Mouse (Mus musculus): Measurements from ENCODE around the gene Mrps18a.

Gene Mrps18a

GRCm38 (mm10) chr17:46101906-46102305 lies 8.9 kb upstream of the Mrps18a start:
- DNase-seq (ENCODE audit: low spot score in 2 of 2): no peak

GRCm38 (mm10) chr17:46102608-46103159 lies 8.1 kb upstream of the Mrps18a start:
- no peak for DNase-seq (ENCODE audit: low spot score in 2 of 2)

- peak; percentile 43 to 46 for DNase-seq (ENCODE audit: low spot score in 2 of 2)
These were observed 6.3 kb upstream of the Mrps18a start for GRCm38 (mm10) chr17:46104487-46104886.

- DNase-seq (ENCODE audit: low spot score in 2 of 2): no peak
These were observed 2.5 kb upstream of the Mrps18a start for GRCm38 (mm10) chr17:46108286-46108685.

- no peak for DNase-seq (ENCODE audit: low spot score in 2 of 2)
These were observed 4.7 kb downstream of the Mrps18a start for GRCm38 (mm10) chr17:46115489-46115888.

GRCm38 (mm10) chr17:46116138-46116537 lies 5.4 kb downstream of the Mrps18a start:
- DNase-seq (ENCODE audit: low spot score in 2 of 2): no peak

GRCm38 (mm10) chr17:46116881-46117280 lies 6.1 kb downstream of the Mrps18a start:
- no peak for DNase-seq (ENCODE audit: low spot score in 2 of 2)

GRCm38 (mm10) chr17:46117623-46118422 lies 7.0 kb downstream of the Mrps18a start:
- DNase-seq (ENCODE audit: low spot score in 2 of 2): no peak

GRCm38 (mm10) chr17:46118423-46118850 lies 7.7 kb downstream of the Mrps18a start:
- DNase-seq (ENCODE audit: low spot score in 2 of 2): no peak

GRCm38 (mm10) chr17:46119641-46120040 lies 8.9 kb downstream of the Mrps18a start:
- no peak for DNase-seq (ENCODE audit: low spot score in 2 of 2)

GRCm38 (mm10) chr17:46122791-46123190 lies 12.0 kb downstream of the Mrps18a start:
- no peak for DNase-seq (ENCODE audit: low spot score in 2 of 2)

- DNase-seq (ENCODE audit: low spot score in 2 of 2): no peak
These were observed 12.5 kb downstream of the Mrps18a start for GRCm38 (mm10) chr17:46123285-46123684.

- DNase-seq (ENCODE audit: low spot score in 2 of 2): no peak
These were observed 13.3 kb downstream of the Mrps18a start for GRCm38 (mm10) chr17:46123953-46124700.

- peak in 1 of 2 experiments; percentile 17 for DNase-seq (ENCODE audit: low spot score in 2 of 2)
These were observed 15.8 kb downstream of the Mrps18a start for GRCm38 (mm10) chr17:46126608-46127007.

GRCm38 (mm10) chr17:46127814-46128493 lies 17.2 kb downstream of the Mrps18a start:
- DNase-seq (ENCODE audit: low spot score in 2 of 2): no peak

- DNase-seq (ENCODE audit: low spot score in 2 of 2): peak; percentile 70 to 71
These were observed 19.1 kb downstream of the Mrps18a start for GRCm38 (mm10) chr17:46129741-46130498.

GRCm38 (mm10) chr17:46132058-46132718 lies 21.4 kb downstream of the Mrps18a start:
- peak; percentile 78 to 81 for DNase-seq (ENCODE audit: low spot score in 2 of 2)

GRCm38 (mm10) chr17:46132862-46133261 lies 22.1 kb downstream of the Mrps18a start:
- DNase-seq (ENCODE audit: low spot score in 2 of 2): no peak

GRCm38 (mm10) chr17:46138563-46139236 lies 27.9 kb downstream of the Mrps18a start:
- DNase-seq (ENCODE audit: low spot score in 2 of 2): no peak

GRCm38 (mm10) chr17:46139872-46140271 lies 29.1 kb downstream of the Mrps18a start:
- no peak for DNase-seq (ENCODE audit: low spot score in 2 of 2)

Data from right cerebral cortex, postnatal 10 days (tissue).